Mouse (Mus musculus) embryonic fibroblast, embryonic 13.5 days (primary cell): ENCODE data around the gene Foxp1.

ENCODE experiments used
- CTCF ChIP-seq: IDR thresholded peaks from 2 replicates; pipeline ENCODE4 v1.5.1; 2011; ENCODE audit warnings: mild to moderate bottlenecking, control low read depth, low read length, moderate library complexity, borderline replicate concordance; ENCODE audit not compliant: insufficient read depth
- POLR2A ChIP-seq: IDR thresholded peaks from 2 replicates; pipeline ENCODE4 v1.6.1; 2011; ENCODE audit warnings: low read depth, mild to moderate bottlenecking, control low read depth, low read length, moderate library complexity

DNA sequence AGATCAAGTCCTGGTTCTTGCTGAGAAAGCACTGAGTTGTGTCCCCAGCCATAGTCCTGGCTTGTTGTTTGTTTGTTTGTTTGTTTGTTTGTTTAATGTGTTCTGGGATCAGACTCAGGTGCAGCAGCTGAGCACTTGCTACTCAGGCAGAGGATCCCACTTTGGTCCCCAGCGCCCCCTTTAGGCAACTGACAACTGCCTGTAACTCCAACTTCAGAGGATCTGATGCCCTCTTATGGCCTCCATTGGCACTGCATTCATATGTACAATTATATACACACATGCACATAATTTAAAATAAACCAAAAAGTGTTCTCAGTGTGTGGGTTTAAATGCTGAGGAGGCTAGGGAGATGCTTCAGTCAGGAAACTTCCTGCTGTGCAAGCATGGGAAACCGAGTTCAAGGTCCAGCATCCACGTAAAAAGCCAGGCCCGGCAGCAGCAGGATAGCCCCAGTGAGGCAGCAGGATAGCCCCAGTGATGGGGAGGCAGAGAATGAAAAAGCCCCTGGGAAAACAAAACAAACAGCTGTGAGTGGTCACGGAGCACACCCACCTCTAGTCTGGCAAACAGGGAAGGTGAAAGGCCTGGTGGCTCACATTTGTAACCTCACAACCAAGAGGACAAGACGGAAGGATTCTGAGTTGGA, 5.1 kb upstream of the Foxp1 start:
- TF ChIP-seq CTCF (no peak), POLR2A (no peak; the same call in 1 of the 2 replicates)
